ENCODE assay signal across 13 mouse cellular contexts in genomic region chr5:149852516-149852915, GRCm38 (mm10).
A peak's percentile ranks its signal among the peaks of the same experiment; 100 is the strongest.
DNase-seq lines count a peak whose midpoint lies in the region; ATAC-seq and TF ChIP-seq lines count a peak whose summit lies in the region.
"Had no signal": no experiment of that assay in that cellular context is flagged by ENCODE, and none has a peak within 500 bp of the region (broad histone marks: within the 10 kb centered on the region; RNA-seq: fewer than 3 reads in every experiment).

No protein-coding gene starts in this region.

- TF ChIP-seq CTCF in small intestine, adult 2 months (IDR thresholded peaks at IDR 0.05; ENCODE audit: extremely low read depth, insufficient read length, insufficient replicate concordance, low read depth, low read length): no peak

- ATAC-seq in heart, embryonic 13.5 days (ENCODE audit: extremely low read depth, insufficient number of reproducible peaks, low FRiP score, low TSS enrichment): no peak
- ATAC-seq in neural tube, embryonic 12.5 days (ENCODE audit: low FRiP score, low read depth): no peak
- ATAC-seq in intestine, embryonic 15.5 days: no peak
- ATAC-seq: CD4-positive, CD25-positive, alpha-beta regulatory T cell, adult 4 months had no signal

- peaks cover 18% of the 10 kb centered on the region for H3K27me3 ChIP-seq in heart, embryonic 13.5 days (replicated peaks)
- no peaks in the 10 kb centered on the region for H3K27me3 ChIP-seq in neural tube, embryonic 12.5 days (replicated peaks)
- H3K27me3 ChIP-seq in intestine, embryonic 15.5 days (replicated peaks): no peaks in the 10 kb centered on the region
- no peaks in the 10 kb centered on the region for H3K27me3 ChIP-seq in small intestine, adult 2 months (ENCODE audit: control insufficient read depth, insufficient read depth, low read length)

- DNase-seq in heart, postnatal 25 days (ENCODE audit: low spot score): no peak
- no peak for DNase-seq in neural tube, embryonic 10.5 days (ENCODE audit: extremely low spot score, low spot score)
- no peak for DNase-seq in left cerebral cortex, adult 11 months (ENCODE audit: low spot score)
- DNase-seq in left cerebral cortex, postnatal 10 days (ENCODE audit: extremely low spot score in 1 of 2, low spot score in 2 of 2): no peak
- DNase-seq: cerebellum, adult 11-12 months; kidney, adult 9 months; lung, adult 2 months; right cerebral cortex, postnatal 4 days had no signal

- peak overlapping the region; percentile 37 for H3K4me3 ChIP-seq in heart, embryonic 13.5 days
- no peak overlapping the region for H3K4me3 ChIP-seq in neural tube, embryonic 12.5 days
- no peak overlapping the region; the same call in 1 of the 2 replicates for H3K4me3 ChIP-seq in intestine, embryonic 15.5 days (replicated peaks)
- 0 out of 2 replicates have a peak overlapping the region, but pooled peaks have one; percentile 3 for H3K4me3 ChIP-seq in small intestine, adult 2 months (ENCODE audit: low read depth, low read length)

- no peaks in the 10 kb centered on the region for H3K36me3 ChIP-seq in heart, embryonic 13.5 days
- H3K36me3 ChIP-seq in neural tube, embryonic 12.5 days: no peaks in the 10 kb centered on the region
- no peaks in the 10 kb centered on the region for H3K36me3 ChIP-seq in intestine, embryonic 15.5 days
- no peaks in the 10 kb centered on the region for H3K36me3 ChIP-seq in small intestine, adult 2 months (ENCODE audit: control insufficient read depth, insufficient read depth, low read length)

- intact Hi-C loops in heart, postnatal 25 days (cut with DNase I): no loop called here
- intact Hi-C loops in left cerebral cortex, postnatal 10 days (cut with DNase I): loop anchor here (5.0 to 10.0 kb wide), 3 partner anchors 35 to 140 kb away; no protein-coding TSS in a partner anchor

- peak overlapping the region; percentile 56; the same call in 1 of the 2 replicates for H3K9ac ChIP-seq in heart, embryonic 13.5 days
- H3K9ac ChIP-seq in neural tube, embryonic 12.5 days: no peak overlapping the region
- no peak overlapping the region for H3K9ac ChIP-seq in intestine, embryonic 15.5 days

- no peak for TF ChIP-seq POLR2A in small intestine, adult 2 months (IDR thresholded peaks at IDR 0.05; ENCODE audit: low read depth, low read length)

- 15% methylated on average over 16 of the region's 16 CpGs for WGBS in heart, embryonic 13.5 days
- WGBS in neural tube, embryonic 12.5 days: 61% methylated on average over 16 of the region's 16 CpGs
- WGBS in intestine, embryonic 15.5 days: 26% methylated on average over 16 of the region's 16 CpGs
- 38% methylated on average over 16 of the region's 16 CpGs for WGBS in small intestine, adult 2 months

- H3K4me1 ChIP-seq in heart, embryonic 13.5 days: peaks cover 19% of the 10 kb centered on the region
- no peaks in the 10 kb centered on the region for H3K4me1 ChIP-seq in neural tube, embryonic 12.5 days
- 0 out of 2 replicates have a peak, but pooled peaks cover 2% of the 10 kb centered on the region for H3K4me1 ChIP-seq in intestine, embryonic 15.5 days (replicated peaks)
- H3K4me1 ChIP-seq in small intestine, adult 2 months (ENCODE audit: control insufficient read depth, insufficient read depth, insufficient read length, low read length): no peaks in the 10 kb centered on the region

- peak overlapping the region; percentile 66 for H3K4me2 ChIP-seq in heart, embryonic 13.5 days
- H3K4me2 ChIP-seq in neural tube, embryonic 12.5 days (replicated peaks): peak overlapping the region; percentile 16; the same call in 1 of the 2 replicates
- peak overlapping the region; percentile 45 for H3K4me2 ChIP-seq in intestine, embryonic 15.5 days (replicated peaks)

- no peaks in the 10 kb centered on the region for H3K9me3 ChIP-seq in heart, embryonic 13.5 days
- H3K9me3 ChIP-seq in neural tube, embryonic 12.5 days: no peaks in the 10 kb centered on the region
- no peaks in the 10 kb centered on the region for H3K9me3 ChIP-seq in intestine, embryonic 15.5 days

- H3K27ac ChIP-seq in heart, embryonic 13.5 days (replicated peaks): no peak overlapping the region
- no peak overlapping the region for H3K27ac ChIP-seq in neural tube, embryonic 12.5 days
- H3K27ac ChIP-seq in intestine, embryonic 15.5 days: no peak overlapping the region
- H3K27ac ChIP-seq in small intestine, adult 2 months (ENCODE audit: insufficient read depth, low read depth, low read length): no peak overlapping the region

Comparison
In these comparisons a context has a peak if more than half of its experiments do, and no peak if none do; other contexts are left out.
1. H3K4me2 ChIP-seq: peak in every context shown above with its lines; median percentile 66 in heart, embryonic 13.5 days; 45 in intestine, embryonic 15.5 days; 16 in neural tube, embryonic 12.5 days.
2. H3K4me3 ChIP-seq: peak in heart, embryonic 13.5 days (single experiment) and small intestine, adult 2 months (single experiment); none in neural tube, embryonic 12.5 days (single experiment) and intestine, embryonic 15.5 days (single experiment).